Mouse (Mus musculus) limb, embryonic 15.5 days (tissue): ENCODE results near the gene Hist1h4h. TPM values are rescaled to one million over a fixed set of nuclear protein-coding genes. Genes with fewer than 3 reads are reported as not detected.
A peak's percentile ranks its signal among the peaks of the same experiment; 100 is the strongest.

Experiments used
- ATAC-seq: fragments of 200-750 bp; cut with Nextera tagmentation; 2 replicates; pipeline ENCODE4 v1.8.0; 2017; ENCODE audit warnings: low read depth, moderate TSS enrichment; ENCODE audit not compliant: insufficient number of reproducible peaks, low FRiP score, low TSS enrichment
- H3K27ac ChIP-seq: fragments of 300-500 bp; sonication (generic); 2 replicates; pipeline ENCODE4 v1.5.1; 2015; ENCODE audit warnings: moderate library complexity, mild to moderate bottlenecking, inconsistent platforms
- H3K27me3 ChIP-seq: fragments of 300-500 bp; sonication (generic); 2 replicates; pipeline ENCODE4 v1.6.1; 2015; ENCODE audit warnings: inconsistent platforms
- H3K36me3 ChIP-seq: fragments of 300-500 bp; sonication (generic); 2 replicates; pipeline ENCODE4 v1.6.1; 2015; ENCODE audit warnings: inconsistent platforms
- H3K4me1 ChIP-seq: fragments of 300-500 bp; sonication (generic); 2 replicates; pipeline ENCODE4 v1.6.1; 2015; ENCODE audit warnings: inconsistent platforms
- H3K4me2 ChIP-seq: fragments of 300-500 bp; sonication (generic); 2 replicates; pipeline ENCODE4 v1.6.1; 2015; ENCODE audit warnings: mild to moderate bottlenecking, inconsistent platforms
- H3K4me3 ChIP-seq: fragments of 300-500 bp; sonication (generic); 2 replicates; pipeline ENCODE4 v1.5.1; 2015; ENCODE audit warnings: mild to moderate bottlenecking, inconsistent platforms
- H3K9ac ChIP-seq: fragments of 300-500 bp; sonication (generic); 2 replicates; pipeline ENCODE4 v1.6.1; 2015; ENCODE audit warnings: inconsistent platforms
- H3K9me3 ChIP-seq: fragments of 300-500 bp; sonication (generic); 2 replicates; pipeline ENCODE4 v1.6.1; 2016; ENCODE audit warnings: inconsistent platforms
- WGBS: fragments of 180-500 bp; shearing (Covaris S2); methylation state at CpG from one replicate; pipeline ENCODE4 v1.1.7; 2015; 5-methylcytosine and 5-hydroxymethylcytosine counted together
- polyA plus RNA-seq: library from polyadenylated mRNA; unstranded; fragments of >200 nt; fragmentation: Nextera tagmentation; extraction: Ambion mirVana; gene quantifications from 2 replicates; pipeline ENCODE4 v1.2.1, GENCODE M21; 2015

The Hist1h4h gene
- 4.8 and 6.3 TPM in 2 replicates for polyA plus RNA-seq

- Histone ChIP-seq H3K4me3 (peak within 1 kb of the TSS; percentile 45), H3K36me3 (no peaks in the 10 kb centered on the region), H3K9me3 (no peaks in the 10 kb centered on the region), H3K9ac (peak within 1 kb of the TSS; percentile 29), H3K27me3 (no peaks in the 10 kb centered on the region), H3K4me1 (peaks cover 25% of the 10 kb centered on the region), H3K4me2 (peak within 1 kb of the TSS; percentile 75), H3K27ac (peak within 1 kb of the TSS; percentile 94)
- peak; percentile 76 for ATAC-seq
- under 1% methylated on average over 60 of the region's 70 CpGs for WGBS
These were observed at the start of gene Hist1h4h for GRCm38 (mm10) chr13:23530901-23531875. TSS of gene Hist1h4h (plus strand) at chr13:23531050.

GRCm38 (mm10) chr13:23483153-23483552 is 47.7 kb upstream of the Hist1h4h start:
- Histone ChIP-seq H3K27ac (no peak overlapping the region), H3K9ac (no peak overlapping the region), H3K9me3 (no peaks in the 10 kb centered on the region), H3K4me3 (no peak overlapping the region), H3K4me2 (no peak overlapping the region), H3K27me3 (no peaks in the 10 kb centered on the region), H3K36me3 (no peaks in the 10 kb centered on the region), H3K4me1 (no peaks in the 10 kb centered on the region)
- ATAC-seq, result no peak
- WGBS, result 89% methylated on average over 2 of the region's 2 CpGs

DNA sequence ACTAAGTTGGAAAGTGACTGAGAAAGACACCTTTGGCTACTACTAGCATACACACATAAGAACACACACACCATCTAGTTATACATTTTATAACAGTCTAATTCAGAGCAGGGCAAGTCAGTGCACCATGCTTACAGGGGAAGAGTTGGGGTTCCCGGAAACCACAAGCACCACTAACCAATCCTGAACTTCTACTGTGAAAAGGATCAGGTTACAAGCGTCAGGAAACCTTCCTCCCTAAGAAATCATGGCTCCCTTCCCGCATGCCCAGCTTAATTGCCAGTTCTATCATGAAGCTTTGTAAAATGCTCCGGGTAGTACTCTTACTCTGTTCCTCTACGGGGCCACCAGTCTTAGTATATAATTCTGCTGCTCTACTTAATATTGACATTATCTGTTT is 45.6 kb upstream of the Hist1h4h start:
- Histone ChIP-seq H3K4me2 (no peak overlapping the region), H3K9ac (no peak overlapping the region), H3K27me3 (no peaks in the 10 kb centered on the region), H3K4me1 (0 out of 2 replicates have a peak, but pooled peaks cover 2% of the 10 kb centered on the region), H3K27ac (no peak overlapping the region), H3K9me3 (no peaks in the 10 kb centered on the region), H3K4me3 (no peak overlapping the region), H3K36me3 (no peaks in the 10 kb centered on the region)
- WGBS, result 30% methylated on average over 5 of the region's 5 CpGs
- no peak for ATAC-seq

DNA sequence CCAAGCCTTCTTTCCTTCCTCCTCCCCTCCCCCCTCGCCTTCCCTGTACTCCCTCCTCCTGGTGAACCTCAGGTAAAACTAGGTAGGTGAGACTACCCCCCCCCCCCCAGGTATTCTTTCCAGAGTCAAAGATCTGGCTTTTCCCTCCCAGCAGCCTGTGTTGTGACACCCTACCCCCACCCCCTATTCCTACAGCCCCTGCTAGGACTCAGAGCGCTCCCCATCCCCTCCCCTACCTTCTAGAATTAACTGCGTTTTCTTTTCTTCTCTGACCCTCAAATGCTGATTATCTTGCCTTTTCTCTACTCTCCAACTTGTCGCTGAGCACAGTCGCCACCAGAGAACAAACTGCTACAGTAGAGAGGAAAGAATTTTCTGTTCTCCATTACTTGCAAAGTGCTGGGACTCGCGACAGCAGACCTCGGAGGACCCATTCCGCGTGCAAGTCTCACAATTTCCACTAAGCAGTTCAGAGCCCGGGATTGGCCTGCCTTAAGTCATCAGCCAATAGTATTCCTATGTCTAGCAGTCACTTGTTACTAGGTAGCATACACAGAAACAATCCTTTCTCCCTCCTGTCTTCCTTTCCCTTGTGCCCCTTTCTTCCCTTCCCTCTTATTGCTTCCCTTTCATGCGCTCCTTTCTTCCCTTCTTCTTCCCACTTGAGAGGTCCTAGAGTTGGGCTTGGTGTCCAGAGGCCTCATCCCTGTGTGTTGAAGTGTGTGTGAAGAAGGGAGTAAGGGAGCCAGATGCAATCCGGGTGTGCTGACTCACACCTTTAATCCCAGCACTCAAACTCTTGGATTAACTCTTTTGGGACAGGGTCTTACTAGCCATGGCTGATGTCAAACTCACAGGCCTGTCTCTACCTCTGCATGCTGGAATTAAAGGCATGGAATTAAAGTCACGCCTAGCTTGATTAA is 42.2 kb upstream of the Hist1h4h start, which contains the start of gene Btn2a2:
Gene Btn2a2 (minus strand): TSS at position 458 of the 923 bp plus-strand sequence.
- ATAC-seq, result peak; percentile 90
- 7% methylated on average over 14 of the region's 14 CpGs for WGBS
- 0 out of 2 replicates have a peak, but pooled peaks cover 2% of the 10 kb centered on the region for H3K4me1 ChIP-seq
- no peaks in the 10 kb centered on the region for H3K36me3 ChIP-seq
- H3K4me2 ChIP-seq, result peak within 1 kb of the TSS; percentile 65
- H3K9ac ChIP-seq, result no peak within 1 kb of the TSS
- no peak within 1 kb of the TSS for H3K27ac ChIP-seq
- H3K9me3 ChIP-seq, result no peaks in the 10 kb centered on the region
- H3K4me3 ChIP-seq, result peak within 1 kb of the TSS; percentile 42
- no peaks in the 10 kb centered on the region for H3K27me3 ChIP-seq

- no peak overlapping the region for H3K4me2 ChIP-seq
- H3K4me1 ChIP-seq, result 0 out of 2 replicates have a peak, but pooled peaks cover 2% of the 10 kb centered on the region
- H3K27ac ChIP-seq, result no peak overlapping the region
- ATAC-seq, result no peak
- H3K4me3 ChIP-seq, result no peak overlapping the region
- no peaks in the 10 kb centered on the region for H3K27me3 ChIP-seq
- H3K9me3 ChIP-seq, result no peaks in the 10 kb centered on the region
- no peak overlapping the region for H3K9ac ChIP-seq
- H3K36me3 ChIP-seq, result no peaks in the 10 kb centered on the region
- WGBS, result 61% methylated on average over 1 of the region's 1 CpGs
These were observed 40.0 kb upstream of the Hist1h4h start for GRCm38 (mm10) chr13:23490863-23491262.

DNA sequence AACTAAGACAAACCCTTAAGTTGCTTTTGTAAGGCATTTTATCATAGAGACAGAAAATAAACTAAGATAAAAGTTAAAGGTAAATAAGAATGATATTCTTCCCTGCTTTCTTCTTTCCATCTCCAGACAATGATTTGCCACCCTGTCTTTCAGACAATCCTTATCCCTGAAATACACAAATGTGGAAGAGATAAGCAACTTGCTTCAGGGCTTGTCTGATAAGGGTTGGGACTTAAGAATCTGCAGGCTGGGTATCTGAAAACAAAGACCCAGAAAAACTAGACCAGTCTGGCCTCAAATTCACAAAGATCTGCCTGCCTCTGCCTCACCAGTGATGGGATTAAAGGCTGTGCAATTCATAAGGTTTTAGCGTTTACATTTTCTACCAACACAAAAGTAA is 39.6 kb upstream of the Hist1h4h start:
- no peaks in the 10 kb centered on the region for H3K36me3 ChIP-seq

GRCm38 (mm10) chr13:23491990-23492389 is 38.9 kb upstream of the Hist1h4h start:
- no peaks in the 10 kb centered on the region for H3K9me3 ChIP-seq
- no peak overlapping the region for H3K9ac ChIP-seq
- 14% methylated on average over 14 of the region's 14 CpGs for WGBS
- peak overlapping the region; percentile 30 for H3K4me2 ChIP-seq
- no peaks in the 10 kb centered on the region for H3K27me3 ChIP-seq
- H3K4me1 ChIP-seq, result 0 out of 2 replicates have a peak, but pooled peaks cover 2% of the 10 kb centered on the region
- ATAC-seq, result no peak
- no peaks in the 10 kb centered on the region for H3K36me3 ChIP-seq
- H3K4me3 ChIP-seq, result peak overlapping the region; percentile 15
- no peak overlapping the region for H3K27ac ChIP-seq

More for the DNA sequence above, 39.6 kb upstream of the Hist1h4h start:
- H3K4me3 ChIP-seq, result no peak overlapping the region
- 22% methylated on average over 1 of the region's 1 CpGs for WGBS
- H3K27ac ChIP-seq, result no peak overlapping the region
- no peak for ATAC-seq
- H3K4me2 ChIP-seq, result no peak overlapping the region
- no peak overlapping the region for H3K9ac ChIP-seq
- no peaks in the 10 kb centered on the region for H3K27me3 ChIP-seq
- 0 out of 2 replicates have a peak, but pooled peaks cover 2% of the 10 kb centered on the region for H3K4me1 ChIP-seq
- no peaks in the 10 kb centered on the region for H3K9me3 ChIP-seq

DNA sequence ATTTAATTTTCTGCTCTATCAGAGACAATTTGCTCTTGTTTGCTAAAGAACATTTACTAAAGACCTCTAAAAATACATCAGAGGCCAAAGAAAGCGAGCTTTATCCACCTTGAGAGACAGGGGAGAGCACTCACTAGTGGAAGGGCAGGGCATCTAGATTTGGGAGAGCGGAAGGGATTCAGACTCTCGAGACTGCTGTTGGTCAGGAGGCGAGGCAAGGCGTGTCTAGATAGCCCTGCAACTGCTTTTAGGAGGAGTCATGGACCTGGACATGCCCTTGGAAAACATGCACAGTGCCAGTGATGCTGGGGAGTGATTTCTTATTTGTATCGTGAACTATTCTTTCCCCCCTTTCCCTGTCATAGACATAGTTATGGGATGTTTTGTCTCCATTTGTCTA is 35.3 kb upstream of the Hist1h4h start:
- Histone ChIP-seq H3K27me3 (no peaks in the 10 kb centered on the region), H3K4me1 (peaks cover 5% of the 10 kb centered on the region), H3K9ac (no peak overlapping the region), H3K36me3 (no peaks in the 10 kb centered on the region), H3K4me2 (no peak overlapping the region), H3K4me3 (no peak overlapping the region), H3K27ac (no peak overlapping the region), H3K9me3 (no peaks in the 10 kb centered on the region)
- 84% methylated on average over 6 of the region's 6 CpGs for WGBS
- ATAC-seq, result no peak

DNA sequence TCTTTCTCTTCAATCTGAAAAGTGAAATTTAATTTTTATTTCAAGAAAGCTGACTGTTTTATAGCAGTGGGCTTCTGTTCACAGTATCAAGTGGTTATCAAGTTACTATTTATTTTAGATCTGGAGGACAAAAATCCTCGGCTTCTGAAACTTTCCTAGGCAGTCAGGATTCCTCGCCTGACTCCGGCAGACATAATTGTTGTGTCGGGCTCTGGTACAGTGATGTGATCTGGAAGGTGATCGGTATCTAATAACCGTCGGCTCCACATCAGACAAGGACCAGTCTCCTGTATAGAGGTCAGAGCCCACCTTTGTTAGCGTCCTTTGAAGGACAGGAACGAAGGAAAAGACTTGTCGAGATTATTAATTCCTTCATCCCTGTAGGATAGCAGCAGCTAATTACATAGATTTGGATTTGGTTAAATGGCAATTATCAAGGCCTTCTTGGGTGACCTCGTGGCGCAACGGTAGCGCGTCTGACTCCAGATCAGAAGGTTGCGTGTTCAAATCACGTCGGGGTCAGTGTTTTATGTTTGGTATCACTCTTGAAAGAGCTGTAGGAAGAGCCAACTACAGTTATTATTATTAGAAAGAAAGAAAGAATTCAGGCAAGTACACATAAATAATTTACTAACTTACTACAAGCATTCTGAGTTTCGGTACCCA is 33.1 kb upstream of the Hist1h4h start:
- ATAC-seq, result no peak
- 8% methylated on average over 19 of the region's 19 CpGs for WGBS
- Histone ChIP-seq H3K9me3 (no peaks in the 10 kb centered on the region), H3K4me3 (peak overlapping the region; percentile 26), H3K4me1 (peaks cover 5% of the 10 kb centered on the region), H3K9ac (no peak overlapping the region), H3K27me3 (no peaks in the 10 kb centered on the region), H3K4me2 (peak overlapping the region; percentile 42), H3K27ac (no peak overlapping the region), H3K36me3 (no peaks in the 10 kb centered on the region)

DNA sequence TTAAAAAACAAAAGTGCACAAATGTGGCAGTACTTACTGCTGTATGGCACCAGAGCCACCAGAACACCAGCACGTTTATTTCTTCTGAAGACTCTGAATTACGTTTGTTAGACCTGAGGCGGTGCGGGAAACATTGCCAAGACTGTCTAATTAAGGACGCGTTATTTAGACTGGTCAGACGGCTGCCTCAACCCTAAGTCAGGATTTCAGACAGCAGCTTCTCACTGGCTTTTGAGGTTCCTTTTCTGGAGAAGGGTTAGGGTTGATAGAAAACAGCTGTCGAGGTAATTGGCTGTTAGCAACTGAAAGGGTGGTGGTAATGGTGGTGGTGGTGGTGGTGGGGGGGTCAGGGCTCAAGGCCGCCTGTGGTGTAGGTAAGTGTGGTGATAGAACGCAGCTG is 32.2 kb upstream of the Hist1h4h start:
- no peak overlapping the region for H3K27ac ChIP-seq
- no peaks in the 10 kb centered on the region for H3K9me3 ChIP-seq
- 4% methylated on average over 10 of the region's 10 CpGs for WGBS
- no peak overlapping the region for H3K9ac ChIP-seq
- peaks cover 5% of the 10 kb centered on the region for H3K4me1 ChIP-seq
- ATAC-seq, result no peak
- no peaks in the 10 kb centered on the region for H3K27me3 ChIP-seq
- H3K4me2 ChIP-seq, result peak overlapping the region; percentile 42
- H3K4me3 ChIP-seq, result peak overlapping the region; percentile 26
- H3K36me3 ChIP-seq, result no peaks in the 10 kb centered on the region

GRCm38 (mm10) chr13:23499943-23500342 is 30.9 kb upstream of the Hist1h4h start:
- H3K27me3 ChIP-seq, result no peaks in the 10 kb centered on the region
- H3K4me2 ChIP-seq, result no peak overlapping the region

More at GRCm38 (mm10) chr13:23499943-23500342, 30.9 kb upstream of the Hist1h4h start:
- 16% methylated on average over 7 of the region's 7 CpGs for WGBS
- no peak overlapping the region for H3K27ac ChIP-seq
- H3K36me3 ChIP-seq, result no peaks in the 10 kb centered on the region
- peaks cover 6% of the 10 kb centered on the region for H3K4me1 ChIP-seq
- no peak overlapping the region for H3K9ac ChIP-seq
- H3K9me3 ChIP-seq, result no peaks in the 10 kb centered on the region
- no peak for ATAC-seq
- H3K4me3 ChIP-seq, result no peak overlapping the region
